Mouse (Mus musculus): ENCODE data around the gene Prph2. TPM values are rescaled to one million over a fixed set of nuclear protein-coding genes. Genes with fewer than 3 reads are reported as not detected.

Gene Prph2
- total and polyA plus RNA-seq, 3 experiments, result not detected

DNA sequence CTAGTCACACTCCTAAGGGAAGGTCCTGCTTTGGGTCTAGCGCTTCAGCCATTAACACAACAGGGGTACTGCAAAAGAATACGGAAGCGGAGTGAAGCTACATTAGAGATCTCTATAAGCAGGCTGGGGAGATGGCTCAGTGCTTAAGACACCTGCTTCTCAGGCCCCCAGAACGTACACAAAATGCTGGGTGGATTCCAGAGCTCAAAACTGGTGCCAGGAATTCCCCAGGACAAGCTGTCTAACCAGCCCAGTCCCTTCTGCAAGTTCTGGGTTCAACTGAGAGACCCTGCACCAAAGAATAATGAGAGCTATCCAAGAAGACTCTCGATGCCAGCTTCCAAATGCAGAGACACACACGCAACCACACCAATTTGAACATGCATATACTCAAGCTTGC is 28.5 kb upstream of the Prph2 start:
- Histone ChIP-seq H3K4me1 (ENCODE audit: control insufficient read depth, insufficient read depth, low read length) (peaks cover 7% of the 10 kb centered on the region), H3K79me2 (replicated peaks; ENCODE audit: control insufficient read depth, insufficient read depth, low read length) (no peaks in the 10 kb centered on the region), H3K9ac (ENCODE audit: low read depth, low read length) (no peak overlapping the region), H3K27me3 (ENCODE audit: control insufficient read depth, insufficient read depth, low read length) (no peaks in the 10 kb centered on the region), H3K4me3 (no peak overlapping the region), H3K27ac (no peak overlapping the region), H3K36me3 (ENCODE audit: control insufficient read depth, insufficient read depth, low read length) (no peaks in the 10 kb centered on the region)
- no peak for TF ChIP-seq CTCF (IDR thresholded peaks at IDR 0.05)
- no peak for TF ChIP-seq EP300 (IDR thresholded peaks at IDR 0.05; ENCODE audit: insufficient read depth, low read depth, low read length)
- TF ChIP-seq POLR2A (IDR thresholded peaks at IDR 0.05; ENCODE audit: insufficient read depth, low read depth, low read length), result no peak
- 85% methylated on average over 6 of the region's 6 CpGs for WGBS
- intact Hi-C loops (cut with DNase I), result no loop called here
- DNase-seq, result peak in 1 of 2 experiments; percentile 16

DNA sequence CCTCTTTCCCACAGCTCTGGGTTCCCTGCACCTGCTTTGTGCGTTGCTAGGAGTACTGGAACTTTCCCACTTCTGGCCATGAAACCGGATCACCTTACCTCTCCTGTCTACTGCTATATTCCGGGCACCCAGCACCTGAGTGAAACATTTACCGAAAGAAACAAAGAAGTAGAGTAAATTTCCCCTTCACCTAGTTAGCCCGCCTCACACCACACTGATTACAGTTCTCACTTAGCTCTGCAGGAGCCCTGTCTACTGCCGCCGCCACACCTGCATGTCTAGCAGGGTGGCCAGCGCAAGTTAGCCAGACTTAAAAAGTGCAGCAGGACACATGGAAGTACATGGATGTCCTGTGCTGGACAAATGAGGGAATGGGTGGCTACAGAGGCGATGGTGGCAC is 27.2 kb upstream of the Prph2 start:
- H3K27ac ChIP-seq, result no peak overlapping the region
- H3K27me3 ChIP-seq (ENCODE audit: control insufficient read depth, insufficient read depth, low read length), result no peaks in the 10 kb centered on the region
- no peaks in the 10 kb centered on the region for H3K36me3 ChIP-seq (ENCODE audit: control insufficient read depth, insufficient read depth, low read length)
- H3K4me3 ChIP-seq, result no peak overlapping the region
- 95% methylated on average over 9 of the region's 9 CpGs for WGBS
- TF ChIP-seq POLR2A (IDR thresholded peaks at IDR 0.05; ENCODE audit: insufficient read depth, low read depth, low read length) (no peak), EP300 (IDR thresholded peaks at IDR 0.05; ENCODE audit: insufficient read depth, low read depth, low read length) (no peak), CTCF (IDR thresholded peaks at IDR 0.05) (no peak)
- no peak for DNase-seq
- intact Hi-C loops (cut with DNase I), result no loop called here
- no peak overlapping the region for H3K9ac ChIP-seq (ENCODE audit: low read depth, low read length)
- H3K79me2 ChIP-seq (replicated peaks; ENCODE audit: control insufficient read depth, insufficient read depth, low read length), result no peaks in the 10 kb centered on the region
- peaks cover 7% of the 10 kb centered on the region for H3K4me1 ChIP-seq (ENCODE audit: control insufficient read depth, insufficient read depth, low read length)

DNA sequence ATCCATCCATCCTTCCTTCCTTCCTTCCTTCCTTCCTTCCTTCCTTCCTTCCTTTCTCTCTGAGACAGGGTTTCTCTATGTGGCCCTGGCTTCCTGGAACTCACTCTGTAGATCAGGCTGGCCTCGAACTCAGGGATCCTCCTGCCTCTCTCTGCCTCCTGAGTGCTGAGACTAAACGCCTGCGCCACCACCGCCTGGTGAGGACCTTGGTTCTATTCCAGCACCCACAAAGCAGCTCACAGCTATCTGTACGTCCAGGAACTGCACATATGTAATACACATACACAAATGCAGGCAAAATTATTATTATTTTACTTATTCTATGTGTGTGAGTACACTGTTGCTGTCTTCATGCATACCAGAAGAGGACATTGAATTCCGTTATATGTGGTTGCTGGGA is 25.5 kb upstream of the Prph2 start:
- no peak overlapping the region for H3K27ac ChIP-seq
- TF ChIP-seq EP300 (IDR thresholded peaks at IDR 0.05; ENCODE audit: insufficient read depth, low read depth, low read length) (no peak), CTCF (IDR thresholded peaks at IDR 0.05) (no peak), POLR2A (IDR thresholded peaks at IDR 0.05; ENCODE audit: insufficient read depth, low read depth, low read length) (no peak)
- H3K27me3 ChIP-seq (ENCODE audit: control insufficient read depth, insufficient read depth, low read length), result no peaks in the 10 kb centered on the region
- intact Hi-C loops (cut with DNase I), result no loop called here
- 94% methylated on average over 6 of the region's 6 CpGs for WGBS
- no peak for DNase-seq
- H3K4me1 ChIP-seq (ENCODE audit: control insufficient read depth, insufficient read depth, low read length), result peaks cover 5% of the 10 kb centered on the region
- H3K79me2 ChIP-seq (replicated peaks; ENCODE audit: control insufficient read depth, insufficient read depth, low read length), result no peaks in the 10 kb centered on the region
- no peak overlapping the region for H3K4me3 ChIP-seq
- no peak overlapping the region for H3K9ac ChIP-seq (ENCODE audit: low read depth, low read length)
- no peaks in the 10 kb centered on the region for H3K36me3 ChIP-seq (ENCODE audit: control insufficient read depth, insufficient read depth, low read length)

DNA sequence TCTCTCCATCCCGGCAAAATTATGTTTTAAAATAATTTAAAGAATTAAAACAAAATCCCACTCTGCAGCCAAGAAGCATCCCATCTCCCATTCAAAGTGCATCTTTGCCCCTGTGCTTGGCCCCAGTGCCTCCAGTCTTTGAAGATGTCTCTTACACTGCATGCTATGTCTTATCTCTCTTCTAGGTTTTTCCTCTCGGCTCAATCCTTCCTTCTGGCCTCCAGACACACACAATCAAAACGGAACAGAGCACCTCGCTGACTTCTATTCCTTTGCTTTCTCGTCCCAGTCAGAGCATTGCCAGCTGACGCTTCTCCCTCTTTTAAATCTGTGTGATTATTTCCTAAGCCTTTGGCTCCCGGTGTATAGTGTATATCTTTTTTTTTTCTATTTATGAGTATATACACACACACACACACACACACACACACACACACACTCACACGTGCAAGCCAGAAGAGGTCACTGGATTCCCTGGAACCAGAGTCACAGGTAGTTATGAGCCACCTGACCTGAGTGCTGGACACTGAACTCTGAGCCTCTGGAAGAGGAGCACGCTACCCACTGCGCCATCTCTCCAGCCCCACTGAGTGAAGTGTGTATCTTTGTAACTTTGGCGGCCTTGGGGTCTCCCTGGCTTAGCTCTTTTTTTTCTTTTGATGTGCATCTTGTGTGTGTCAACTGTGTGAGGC is 24.9 kb upstream of the Prph2 start:
- H3K27ac ChIP-seq, result no peak overlapping the region
- WGBS, result 68% methylated on average over 11 of the region's 11 CpGs
- H3K79me2 ChIP-seq (replicated peaks; ENCODE audit: control insufficient read depth, insufficient read depth, low read length), result no peaks in the 10 kb centered on the region
- H3K27me3 ChIP-seq (ENCODE audit: control insufficient read depth, insufficient read depth, low read length), result no peaks in the 10 kb centered on the region
- TF ChIP-seq EP300 (IDR thresholded peaks at IDR 0.05; ENCODE audit: insufficient read depth, low read depth, low read length) (no peak), POLR2A (IDR thresholded peaks at IDR 0.05; ENCODE audit: insufficient read depth, low read depth, low read length) (no peak), CTCF (IDR thresholded peaks at IDR 0.05) (no peak)
- DNase-seq, result no peak
- peaks cover 4% of the 10 kb centered on the region for H3K4me1 ChIP-seq (ENCODE audit: control insufficient read depth, insufficient read depth, low read length)
- intact Hi-C loops (cut with DNase I), result no loop called here
- H3K9ac ChIP-seq (ENCODE audit: low read depth, low read length), result no peak overlapping the region
- no peaks in the 10 kb centered on the region for H3K36me3 ChIP-seq (ENCODE audit: control insufficient read depth, insufficient read depth, low read length)
- no peak overlapping the region for H3K4me3 ChIP-seq

DNA sequence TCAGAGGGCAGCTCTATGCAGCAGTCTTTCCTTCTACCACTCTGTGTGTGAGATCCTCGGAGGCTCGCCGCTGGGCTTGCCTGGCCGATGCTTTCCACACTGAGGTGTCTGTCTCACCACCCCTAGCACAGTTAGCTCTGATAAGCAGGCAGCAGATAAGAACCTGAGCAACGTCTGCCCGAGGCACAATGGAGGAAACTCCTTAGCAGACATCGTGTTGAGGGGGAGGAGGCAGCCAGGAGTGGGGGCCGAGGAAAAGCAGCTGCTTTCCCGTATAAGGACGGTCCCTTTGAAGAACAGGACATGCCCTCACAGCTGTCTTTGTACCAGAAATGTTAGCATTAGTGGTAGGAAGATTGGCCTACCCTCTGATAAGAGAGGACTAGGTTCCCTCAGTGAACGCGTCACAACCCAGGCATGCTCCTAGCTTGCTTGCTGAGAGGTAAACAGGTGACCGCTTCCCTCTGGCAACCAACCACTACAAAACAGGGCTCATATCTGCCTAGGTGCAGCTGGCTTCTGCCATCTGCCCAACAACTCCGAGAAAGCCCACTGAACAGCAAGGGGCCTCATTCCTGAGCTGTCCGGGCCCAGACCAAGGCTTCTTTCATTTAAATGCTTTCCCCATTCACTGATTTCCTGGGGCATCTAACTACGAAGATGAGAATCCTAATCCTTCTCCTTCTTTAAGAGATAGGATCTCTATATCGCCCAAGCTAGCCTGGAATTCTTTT is 24.2 kb upstream of the Prph2 start:
- TF ChIP-seq EP300 (IDR thresholded peaks at IDR 0.05; ENCODE audit: insufficient read depth, low read depth, low read length) (no peak), CTCF (IDR thresholded peaks at IDR 0.05) (no peak), POLR2A (IDR thresholded peaks at IDR 0.05; ENCODE audit: insufficient read depth, low read depth, low read length) (no peak)
- Histone ChIP-seq H3K27me3 (ENCODE audit: control insufficient read depth, insufficient read depth, low read length) (no peaks in the 10 kb centered on the region), H3K79me2 (replicated peaks; ENCODE audit: control insufficient read depth, insufficient read depth, low read length) (no peaks in the 10 kb centered on the region), H3K9ac (ENCODE audit: low read depth, low read length) (no peak overlapping the region), H3K36me3 (ENCODE audit: control insufficient read depth, insufficient read depth, low read length) (no peaks in the 10 kb centered on the region), H3K4me3 (no peak overlapping the region), H3K27ac (no peak overlapping the region), H3K4me1 (ENCODE audit: control insufficient read depth, insufficient read depth, low read length) (peaks cover 2% of the 10 kb centered on the region)
- intact Hi-C loops (cut with DNase I), result no loop called here
- 39% methylated on average over 17 of the region's 17 CpGs for WGBS
- DNase-seq, result peak in 1 of 2 experiments; percentile 17

Data from heart, adult 2 months (tissue).